Comparison of ENCODE assay signal across 8 mouse cellular contexts in the genomic region with DNA sequence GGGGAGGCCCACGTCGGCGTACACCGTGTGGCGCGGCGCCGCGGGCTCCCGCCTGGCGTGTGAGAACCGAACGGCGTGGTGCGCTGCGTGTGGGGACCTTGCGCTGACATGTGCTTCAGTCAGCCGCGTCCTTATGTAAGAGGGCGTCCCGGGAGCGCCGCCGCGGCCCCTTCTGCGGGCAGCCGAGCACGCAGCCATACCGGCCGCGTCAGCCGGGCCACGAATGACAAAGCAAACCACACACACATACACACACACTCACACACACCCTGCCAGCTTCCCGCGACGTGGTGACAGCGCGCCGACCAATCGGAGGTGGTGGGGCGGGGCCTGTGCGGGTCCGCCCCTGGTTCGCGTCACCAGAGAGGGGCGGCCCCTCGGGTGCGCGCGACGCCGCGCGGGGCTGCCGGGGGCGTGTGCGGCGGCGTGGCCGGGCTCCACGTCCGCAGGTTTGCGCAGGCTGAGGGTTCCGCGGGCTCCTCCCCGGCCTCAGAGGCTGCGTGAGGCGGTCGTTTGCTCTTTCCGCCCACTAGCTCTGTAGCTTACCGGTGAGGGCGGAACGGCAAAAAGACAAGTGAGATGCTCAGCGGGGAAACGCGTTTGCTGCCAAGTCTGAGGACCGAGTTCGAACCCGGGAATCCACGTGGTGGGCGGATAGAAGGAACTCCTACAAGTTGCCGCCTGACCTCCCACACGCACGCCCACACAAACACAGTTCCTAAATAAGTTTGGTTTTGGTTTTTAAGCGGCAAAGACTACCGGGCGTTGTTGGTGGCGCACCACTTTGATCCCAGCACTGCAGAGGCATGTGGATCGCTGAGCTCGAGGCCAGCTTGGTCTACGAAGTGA. TPM values are rescaled to one million over a fixed set of nuclear protein-coding genes. Genes with fewer than 3 reads are reported as not detected.
DNase-seq lines count a peak whose midpoint lies in the region; ATAC-seq and TF ChIP-seq lines count a peak whose summit lies in the region.

No protein-coding gene starts in this region.

- no peaks in the 10 kb centered on the region for H3K9me3 ChIP-seq in hindbrain, embryonic 13.5 days

- H3K36me3 ChIP-seq in hindbrain, embryonic 13.5 days: no peaks in the 10 kb centered on the region

- 2% methylated on average over 90 of the region's 91 CpGs for WGBS in hindbrain, embryonic 13.5 days

- no peaks in the 10 kb centered on the region for H3K27me3 ChIP-seq in Patski
- H3K27me3 ChIP-seq in hindbrain, embryonic 13.5 days: peaks cover 22% of the 10 kb centered on the region

- POLR2A ChIA-PET in Patski (lab: Charles Lee): interaction anchor here (1.7 kb wide), 1 partner anchor 40 kb away, joined by 3 read pairs; no protein-coding TSS in a partner anchor

- H3K4me2 ChIP-seq in hindbrain, embryonic 13.5 days: peak overlapping the region; percentile 62

- CTCF ChIA-PET in Patski (lab: Charles Lee): no interaction called here

- peak; percentile 42 for DNase-seq in Patski (ENCODE audit: low read depth, low spot score)
- DNase-seq in cerebellum, postnatal 10 days: peak; percentile 98 to 99
- DNase-seq in frontal cortex, postnatal 10 days (ENCODE audit: low spot score in 2 of 2): peak; percentile 93 to 94
- peak; percentile 94 to 96 for DNase-seq in layer of hippocampus, postnatal 14 days (ENCODE audit: low spot score in 2 of 2)
- peak; percentile 94 for DNase-seq in lung, postnatal 10 days
- DNase-seq in ovary, postnatal 14 days (ENCODE audit: low spot score): peak; percentile 86
- peak; percentile 95 for DNase-seq in thymus, postnatal 14 days

- H3K9ac ChIP-seq in hindbrain, embryonic 13.5 days: peak overlapping the region; percentile 93

- peak overlapping the region; percentile 99 for H3K4me3 ChIP-seq in hindbrain, embryonic 13.5 days

- in situ Hi-C loops in Patski (cut with MboI; ENCODE audit: low pct_unique_long_range_greater_than_20kb): no loop called here

- TF ChIP-seq CTCF in Patski (IDR thresholded peaks at IDR 0.05): no peak

- peak; percentile 61 for ATAC-seq in Patski
- ATAC-seq in hindbrain, embryonic 13.5 days (ENCODE audit: low FRiP score): peak; percentile 97

- H3K4me1 ChIP-seq in hindbrain, embryonic 13.5 days (replicated peaks): peaks cover 30% of the 10 kb centered on the region

- peak overlapping the region; percentile 100 for H3K27ac ChIP-seq in hindbrain, embryonic 13.5 days

RNA-seq across cellular contexts. Expression of gene Maco1, which starts 0.7 kb away (rescaled TPM):
- 27.0 TPM for polyA plus RNA-seq in Patski (2021)
- 112 and 115 TPM in 2 replicates for polyA plus RNA-seq in hindbrain, embryonic 13.5 days (2015; fragmentation: Nextera tagmentation; extraction: Ambion mirVana)
- total RNA-seq in layer of hippocampus, postnatal 14 days (2021): 10 to 100 TPM; 43.8 TPM

RNA-seq across cellular contexts. Expression of gene Rhd, which starts 10.5 kb away (rescaled TPM):
- polyA plus RNA-seq in Patski (2021): 0.08 TPM
- 1.3 and 2.3 TPM in 2 replicates for polyA plus RNA-seq in hindbrain, embryonic 13.5 days (2015; fragmentation: Nextera tagmentation; extraction: Ambion mirVana)
- not detected for total RNA-seq in layer of hippocampus, postnatal 14 days (2021)

Comparison
In these comparisons a context has a peak if more than half of its experiments do, and no peak if none do; other contexts are left out.
1. Peak in every context shown above with its lines: DNase-seq, ATAC-seq, H3K4me3 ChIP-seq and H3K27ac ChIP-seq.
2. DNase-seq: peak in every context shown above with its lines; median percentile 98 in cerebellum, postnatal 10 days; 95 in layer of hippocampus, postnatal 14 days; 95 in thymus, postnatal 14 days; 94 in lung, postnatal 10 days; 94 in frontal cortex, postnatal 10 days; 86 in ovary, postnatal 14 days; 42 in Patski.